Mouse (Mus musculus) limb, embryonic 10.5 days (tissue): ENCODE measurements around the gene Agxt. TPM values are rescaled to one million over a fixed set of nuclear protein-coding genes. Genes with fewer than 3 reads are reported as not detected.
A peak's percentile ranks its signal among the peaks of the same experiment; 100 is the strongest.

Experiments
- DNase-seq: peaks from one replicate; pipeline ENCODE4 v3.0.0-alpha.2; 2017; ENCODE audit warnings: low spot score
- H3K27ac ChIP-seq: fragments of 300-500 bp; sonication (generic); 2 replicates; pipeline ENCODE4 v1.5.1; 2016; ENCODE audit warnings: mild to moderate bottlenecking
- H3K27me3 ChIP-seq: fragments of 300-500 bp; sonication (generic); 2 replicates; pipeline ENCODE4 v1.6.1; 2016; ENCODE audit warnings: low read depth, mild to moderate bottlenecking; ENCODE audit not compliant: poor library complexity, severe bottlenecking
- H3K36me3 ChIP-seq: fragments of 300-500 bp; sonication (generic); 2 replicates; pipeline ENCODE4 v1.6.1; 2016; ENCODE audit warnings: mild to moderate bottlenecking, moderate library complexity
- H3K4me1 ChIP-seq: fragments of 300-500 bp; sonication (generic); 2 replicates; pipeline ENCODE4 v1.6.1; 2016
- H3K4me3 ChIP-seq: fragments of 300-500 bp; sonication (generic); 2 replicates; pipeline ENCODE4 v1.5.1; 2016; ENCODE audit warnings: mild to moderate bottlenecking, moderate library complexity
- H3K9me3 ChIP-seq: fragments of 300-500 bp; sonication (generic); replicated peaks from 2 replicates; pipeline ENCODE4 v1.6.1; 2016; ENCODE audit warnings: mild to moderate bottlenecking
- WGBS: fragments of 180-500 bp; shearing (Covaris S2); methylation state at CpG from one replicate; pipeline ENCODE4 v1.1.7; 2016; 5-methylcytosine and 5-hydroxymethylcytosine counted together
- polyA plus RNA-seq: library from polyadenylated mRNA; unstranded; fragments of >200 nt; fragmentation: Nextera tagmentation; extraction: Ambion mirVana; gene quantifications from 2 replicates; pipeline ENCODE4 v1.2.1, GENCODE M21; 2016

The Agxt gene
- polyA plus RNA-seq, 1 experiment from 2014 or later = 0.11 TPM

- H3K9me3 ChIP-seq = no peaks in the 10 kb centered on the region
- no peak overlapping the region for H3K27ac ChIP-seq
- H3K36me3 ChIP-seq = no peaks in the 10 kb centered on the region
- no peak for DNase-seq
- WGBS = 63% methylated on average over 5 of the region's 5 CpGs
- H3K27me3 ChIP-seq = no peaks in the 10 kb centered on the region
- peaks cover 14% of the 10 kb centered on the region for H3K4me1 ChIP-seq
- H3K4me3 ChIP-seq = no peak overlapping the region
These were observed 9.8 kb upstream of the Agxt start for GRCm38 (mm10) chr1:93125256-93125655.

- WGBS = 86% methylated on average over 8 of the region's 8 CpGs
- H3K4me3 ChIP-seq = no peak overlapping the region
- DNase-seq = no peak
- no peaks in the 10 kb centered on the region for H3K27me3 ChIP-seq
- 0 out of 2 replicates have a peak overlapping the region, but pooled peaks have one; percentile 30 for H3K27ac ChIP-seq
- no peaks in the 10 kb centered on the region for H3K36me3 ChIP-seq
- no peaks in the 10 kb centered on the region for H3K9me3 ChIP-seq
- peaks cover 14% of the 10 kb centered on the region for H3K4me1 ChIP-seq
These were observed 6.8 kb upstream of the Agxt start for GRCm38 (mm10) chr1:93128209-93128608.

GRCm38 (mm10) chr1:93128710-93129349 lies 6.2 kb upstream of the Agxt start:
- Histone ChIP-seq H3K4me3 (no peak overlapping the region), H3K4me1 (peaks cover 14% of the 10 kb centered on the region), H3K27ac (peak overlapping the region; percentile 30; the same call in 1 of the 2 replicates), H3K27me3 (no peaks in the 10 kb centered on the region), H3K36me3 (no peaks in the 10 kb centered on the region), H3K9me3 (no peaks in the 10 kb centered on the region)
- WGBS = 25% methylated on average over 6 of the region's 6 CpGs
- peak; percentile 64 for DNase-seq

GRCm38 (mm10) chr1:93130242-93130983 lies 4.6 kb upstream of the Agxt start:
- no peaks in the 10 kb centered on the region for H3K9me3 ChIP-seq
- no peaks in the 10 kb centered on the region for H3K27me3 ChIP-seq
- no peak for DNase-seq
- H3K36me3 ChIP-seq = no peaks in the 10 kb centered on the region
- WGBS = 77% methylated on average over 10 of the region's 10 CpGs
- H3K4me1 ChIP-seq = peaks cover 14% of the 10 kb centered on the region
- H3K27ac ChIP-seq = no peak overlapping the region
- no peak overlapping the region for H3K4me3 ChIP-seq

GRCm38 (mm10) chr1:93132676-93133075 lies 2.4 kb upstream of the Agxt start:
- H3K4me1 ChIP-seq = peaks cover 14% of the 10 kb centered on the region
- H3K27me3 ChIP-seq = no peaks in the 10 kb centered on the region
- 67% methylated on average over 8 of the region's 8 CpGs for WGBS
- H3K27ac ChIP-seq = no peak overlapping the region
- no peaks in the 10 kb centered on the region for H3K36me3 ChIP-seq
- no peak for DNase-seq
- no peak overlapping the region for H3K4me3 ChIP-seq
- H3K9me3 ChIP-seq = no peaks in the 10 kb centered on the region

- H3K27ac ChIP-seq = no peak overlapping the region
- DNase-seq = no peak
- H3K9me3 ChIP-seq = no peaks in the 10 kb centered on the region
- H3K36me3 ChIP-seq = no peaks in the 10 kb centered on the region
- peaks cover 5% of the 10 kb centered on the region; the same call in 1 of the 2 replicates for H3K4me1 ChIP-seq
- no peak overlapping the region for H3K4me3 ChIP-seq
- no peaks in the 10 kb centered on the region for H3K27me3 ChIP-seq
- WGBS = 91% methylated on average over 6 of the region's 6 CpGs
These were observed 3.5 kb downstream of the Agxt start for GRCm38 (mm10) chr1:93138534-93138933.

- H3K27ac ChIP-seq = no peak overlapping the region
- H3K36me3 ChIP-seq = no peaks in the 10 kb centered on the region
- WGBS = 83% methylated on average over 7 of the region's 7 CpGs
- no peak for DNase-seq
- no peak overlapping the region for H3K4me3 ChIP-seq
- H3K9me3 ChIP-seq = no peaks in the 10 kb centered on the region
- peaks cover 10% of the 10 kb centered on the region for H3K4me1 ChIP-seq
- H3K27me3 ChIP-seq = no peaks in the 10 kb centered on the region
These were observed 4.7 kb downstream of the Agxt start for GRCm38 (mm10) chr1:93139713-93140112.

- no peak overlapping the region for H3K27ac ChIP-seq
- no peak for DNase-seq
- H3K4me1 ChIP-seq = peaks cover 11% of the 10 kb centered on the region
- H3K36me3 ChIP-seq = no peaks in the 10 kb centered on the region
- H3K27me3 ChIP-seq = no peaks in the 10 kb centered on the region
- no peak overlapping the region for H3K4me3 ChIP-seq
- 94% methylated on average over 1 of the region's 1 CpGs for WGBS
- H3K9me3 ChIP-seq = no peaks in the 10 kb centered on the region
These were observed 7.8 kb downstream of the Agxt start for GRCm38 (mm10) chr1:93142871-93143270.

- DNase-seq = no peak
- H3K27ac ChIP-seq = 0 out of 2 replicates have a peak overlapping the region, but pooled peaks have one; percentile 27
- H3K4me3 ChIP-seq = no peak overlapping the region
- no peaks in the 10 kb centered on the region for H3K9me3 ChIP-seq
- WGBS = 82% methylated on average over 9 of the region's 9 CpGs
- H3K36me3 ChIP-seq = no peaks in the 10 kb centered on the region
- H3K4me1 ChIP-seq = peaks cover 6% of the 10 kb centered on the region; the same call in 1 of the 2 replicates
- H3K27me3 ChIP-seq = no peaks in the 10 kb centered on the region
These were observed 9.1 kb downstream of the Agxt start for GRCm38 (mm10) chr1:93144176-93144575.

- DNase-seq = no peak
- no peaks in the 10 kb centered on the region for H3K36me3 ChIP-seq
- no peak overlapping the region for H3K27ac ChIP-seq
- H3K4me1 ChIP-seq = no peaks in the 10 kb centered on the region
- no peak overlapping the region for H3K4me3 ChIP-seq
- WGBS = 84% methylated on average over 2 of the region's 2 CpGs
- no peaks in the 10 kb centered on the region for H3K27me3 ChIP-seq
- no peaks in the 10 kb centered on the region for H3K9me3 ChIP-seq
These were observed 16.0 kb downstream of the Agxt start for GRCm38 (mm10) chr1:93150907-93151661.

- peaks cover 7% of the 10 kb centered on the region; the same call in 1 of the 2 replicates for H3K4me1 ChIP-seq
- no peaks in the 10 kb centered on the region for H3K9me3 ChIP-seq
- H3K27me3 ChIP-seq = no peaks in the 10 kb centered on the region
- no peaks in the 10 kb centered on the region for H3K36me3 ChIP-seq
- DNase-seq = no peak
- H3K4me3 ChIP-seq = no peak overlapping the region
- WGBS = 84% methylated on average over 4 of the region's 4 CpGs
- H3K27ac ChIP-seq = no peak overlapping the region
These were observed 22.5 kb downstream of the Agxt start for GRCm38 (mm10) chr1:93157566-93157965.

GRCm38 (mm10) chr1:93158916-93159315 lies 23.9 kb downstream of the Agxt start:
- Histone ChIP-seq H3K27me3 (no peaks in the 10 kb centered on the region), H3K4me3 (no peak overlapping the region), H3K36me3 (no peaks in the 10 kb centered on the region), H3K4me1 (peaks cover 7% of the 10 kb centered on the region; the same call in 1 of the 2 replicates), H3K27ac (no peak overlapping the region), H3K9me3 (no peaks in the 10 kb centered on the region)
- no peak for DNase-seq
- WGBS = 83% methylated on average over 8 of the region's 8 CpGs
